Comparison of ENCODE assay signal across 8 mouse cellular contexts in the genomic region with DNA sequence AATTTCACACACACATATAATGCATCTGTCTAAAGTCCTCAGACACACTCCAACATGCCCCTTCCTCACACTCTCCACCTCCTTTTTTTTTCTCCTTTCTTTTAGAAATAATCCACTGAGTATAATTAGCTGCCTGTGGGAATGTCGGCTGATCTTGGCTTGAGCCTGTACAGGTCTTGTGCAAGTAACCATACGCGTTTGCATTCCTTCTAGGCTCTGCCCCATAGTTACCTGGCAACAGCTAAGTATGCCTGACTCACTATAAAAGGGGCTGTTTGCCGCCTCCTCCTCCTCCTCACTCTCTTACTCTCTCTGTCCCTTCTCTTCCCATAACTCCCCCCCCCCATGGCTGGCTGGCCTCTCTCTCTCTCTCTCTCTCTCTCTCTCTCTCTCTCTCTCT.
A peak's percentile ranks its signal among the peaks of the same experiment; 100 is the strongest.
DNase-seq lines count a peak whose midpoint lies in the region; ATAC-seq and TF ChIP-seq lines count a peak whose summit lies in the region.
"Had no signal": no experiment of that assay in that cellular context is flagged by ENCODE, and none has a peak within 500 bp of the region (broad histone marks: within the 10 kb centered on the region; RNA-seq: fewer than 3 reads in every experiment).

No protein-coding gene starts in this region.

- no peak overlapping the region for H3K4me3 ChIP-seq in lung, postnatal 0 days (ENCODE audit: low read depth, low read length)
- no peak overlapping the region for H3K4me3 ChIP-seq in lung, adult 2 months (replicated peaks; ENCODE audit: extremely low read depth, low read depth, low read length)
- no peak overlapping the region for H3K4me3 ChIP-seq in forebrain, embryonic 13.5 days
- no peak overlapping the region for H3K4me3 ChIP-seq in intestine, postnatal 0 days (ENCODE audit: low read depth, low read length)
- no peak overlapping the region for H3K4me3 ChIP-seq in stomach, embryonic 16.5 days (replicated peaks; ENCODE audit: low read length)

- no peaks in the 10 kb centered on the region for H3K9me3 ChIP-seq in lung, postnatal 0 days (ENCODE audit: low read length)
- H3K9me3 ChIP-seq in forebrain, embryonic 13.5 days (replicated peaks): no peaks in the 10 kb centered on the region
- no peaks in the 10 kb centered on the region for H3K9me3 ChIP-seq in intestine, postnatal 0 days (ENCODE audit: control insufficient read depth)
- H3K9me3 ChIP-seq in stomach, embryonic 16.5 days (replicated peaks; ENCODE audit: control insufficient read depth, low read length): no peaks in the 10 kb centered on the region

- TF ChIP-seq EP300 in lung, postnatal 0 days (IDR thresholded peaks at IDR 0.05): no peak

- no peaks in the 10 kb centered on the region for H3K4me1 ChIP-seq in lung, postnatal 0 days (ENCODE audit: insufficient read depth, low read depth, low read length)
- H3K4me1 ChIP-seq in lung, adult 2 months (ENCODE audit: control insufficient read depth, insufficient read depth, low read length): no peaks in the 10 kb centered on the region
- peaks cover 6% of the 10 kb centered on the region; the same call in 1 of the 2 replicates for H3K4me1 ChIP-seq in forebrain, embryonic 13.5 days
- H3K4me1 ChIP-seq in intestine, postnatal 0 days (replicated peaks; ENCODE audit: control insufficient read depth, insufficient read depth, low read length): no peaks in the 10 kb centered on the region
- H3K4me1 ChIP-seq in stomach, embryonic 16.5 days (ENCODE audit: control insufficient read depth, insufficient read depth, low read length): no peaks in the 10 kb centered on the region

- peak; percentile 83 for ATAC-seq in lung, postnatal 0 days
- peak; percentile 91 for ATAC-seq in forebrain, embryonic 13.5 days
- 0 out of 2 replicates have a peak, but pooled peaks have one; percentile 28 for ATAC-seq in intestine, postnatal 0 days
- peak; percentile 73; the same call in 1 of the 2 replicates for ATAC-seq in stomach, embryonic 16.5 days (ENCODE audit: insufficient read depth, low FRiP score)

- H3K9ac ChIP-seq in lung, postnatal 0 days (replicated peaks; ENCODE audit: low read depth): no peak overlapping the region
- H3K9ac ChIP-seq in forebrain, embryonic 13.5 days: no peak overlapping the region
- H3K9ac ChIP-seq in intestine, postnatal 0 days (ENCODE audit: low read depth, low read length): no peak overlapping the region
- H3K9ac ChIP-seq in stomach, embryonic 16.5 days (ENCODE audit: low read length): no peak overlapping the region
- H3K9ac ChIP-seq: liver, embryonic 14.5 days had no signal

- H3K27me3 ChIP-seq in lung, postnatal 0 days (replicated peaks; ENCODE audit: insufficient read depth, low read length): no peaks in the 10 kb centered on the region
- H3K27me3 ChIP-seq in forebrain, embryonic 13.5 days: no peaks in the 10 kb centered on the region
- H3K27me3 ChIP-seq in intestine, postnatal 0 days (replicated peaks; ENCODE audit: control insufficient read depth, insufficient read depth, low read length): no peaks in the 10 kb centered on the region
- no peaks in the 10 kb centered on the region for H3K27me3 ChIP-seq in stomach, embryonic 16.5 days (ENCODE audit: control insufficient read depth, insufficient read depth, low read length)

- H3K4me2 ChIP-seq in lung, postnatal 0 days (replicated peaks; ENCODE audit: low read depth, low read length): no peak overlapping the region
- H3K4me2 ChIP-seq in forebrain, embryonic 13.5 days: peak overlapping the region; percentile 14; the same call in 1 of the 2 replicates
- no peak overlapping the region for H3K4me2 ChIP-seq in intestine, postnatal 0 days (replicated peaks; ENCODE audit: low read depth)
- no peak overlapping the region for H3K4me2 ChIP-seq in stomach, embryonic 16.5 days (ENCODE audit: low read depth, low read length)

- intact Hi-C loops in left cerebral cortex, postnatal 10 days (cut with DNase I): loop anchor here (5.0 kb wide), 2 partner anchors 79 to 174 kb away; a partner anchor contains a TSS

- DNase-seq in lung, postnatal 0 days (ENCODE audit: low spot score): peak; percentile 77
- DNase-seq in lung, adult 2 months: no peak
- DNase-seq in thymus, postnatal 25 days: no peak
- no peak for DNase-seq in left cerebral cortex, postnatal 10 days (ENCODE audit: extremely low spot score in 1 of 2, low spot score in 2 of 2)

- no peak for TF ChIP-seq CTCF in lung, postnatal 0 days (IDR thresholded peaks at IDR 0.05)
- no peak for TF ChIP-seq CTCF in lung, adult 2 months (IDR thresholded peaks at IDR 0.05; ENCODE audit: insufficient read depth, low read length)
- TF ChIP-seq CTCF in intestine, postnatal 0 days (IDR thresholded peaks at IDR 0.05; ENCODE audit: low read depth): no peak

- TF ChIP-seq POLR2A in lung, adult 2 months (IDR thresholded peaks at IDR 0.05; ENCODE audit: borderline replicate concordance, extremely low read depth, low read depth, low read length): no peak

- WGBS in lung, postnatal 0 days: 25% methylated on average over 4 of the region's 4 CpGs
- 52% methylated on average over 4 of the region's 4 CpGs for WGBS in lung, adult 2 months
- 5% methylated on average over 4 of the region's 4 CpGs for WGBS in forebrain, embryonic 13.5 days
- WGBS in intestine, postnatal 0 days: 37% methylated on average over 4 of the region's 4 CpGs
- WGBS in stomach, embryonic 16.5 days: 22% methylated on average over 4 of the region's 4 CpGs

- no peak overlapping the region for H3K27ac ChIP-seq in lung, postnatal 0 days (ENCODE audit: low read length)
- peak overlapping the region; percentile 59 for H3K27ac ChIP-seq in forebrain, embryonic 13.5 days
- no peak overlapping the region for H3K27ac ChIP-seq in intestine, postnatal 0 days (ENCODE audit: low read depth, low read length)
- H3K27ac ChIP-seq in stomach, embryonic 16.5 days (ENCODE audit: low read length): no peak overlapping the region; the same call in 1 of the 2 replicates
- H3K27ac ChIP-seq: liver, embryonic 14.5 days had no signal

- no peaks in the 10 kb centered on the region for H3K36me3 ChIP-seq in lung, postnatal 0 days (ENCODE audit: insufficient read depth, low read length)
- no peaks in the 10 kb centered on the region for H3K36me3 ChIP-seq in forebrain, embryonic 13.5 days (ENCODE audit: poor library complexity, severe bottlenecking)
- no peaks in the 10 kb centered on the region for H3K36me3 ChIP-seq in intestine, postnatal 0 days (ENCODE audit: control insufficient read depth, insufficient read depth)
- H3K36me3 ChIP-seq in stomach, embryonic 16.5 days (ENCODE audit: control insufficient read depth, insufficient read depth, low read length): no peaks in the 10 kb centered on the region

Comparison
In these comparisons a context has a peak if more than half of its experiments do, and no peak if none do; other contexts are left out.
1. ATAC-seq: peak in every context shown above with its lines; median percentile 91 in forebrain, embryonic 13.5 days; 83 in lung, postnatal 0 days; 73 in stomach, embryonic 16.5 days; 28 in intestine, postnatal 0 days.